Mouse (Mus musculus): ENCODE measurements around the gene Dhps. TPM values are rescaled to one million over a fixed set of nuclear protein-coding genes. Genes with fewer than 3 reads are reported as not detected.
A peak's percentile ranks its signal among the peaks of the same experiment; 100 is the strongest.

Dhps gene
- polyA plus RNA-seq, 1 experiment from 2014 or later, result 67.2 TPM

- no peak for DNase-seq (ENCODE audit: extremely low spot score, low spot score)
- peaks cover 43% of the 10 kb centered on the region for H3K4me1 ChIP-seq
- H3K27ac ChIP-seq, result peak overlapping the region; percentile 99
- H3K4me3 ChIP-seq, result peak overlapping the region; percentile 87
- WGBS, result 1% methylated on average over 15 of the region's 15 CpGs
- no peaks in the 10 kb centered on the region for H3K27me3 ChIP-seq (ENCODE audit: poor library complexity, severe bottlenecking)
- H3K9me3 ChIP-seq, result no peaks in the 10 kb centered on the region
- peaks cover 54% of the 10 kb centered on the region for H3K36me3 ChIP-seq (replicated peaks)
Measured at GRCm38 (mm10) chr8:85035728-85036310, 35.7 kb upstream of the Dhps start.

GRCm38 (mm10) chr8:85036381-85036717 lies 35.2 kb upstream of the Dhps start:
- H3K4me3 ChIP-seq, result peak overlapping the region; percentile 87
- peak overlapping the region; percentile 99 for H3K27ac ChIP-seq
- peaks cover 43% of the 10 kb centered on the region for H3K4me1 ChIP-seq
- no peak for DNase-seq (ENCODE audit: extremely low spot score, low spot score)
- no peaks in the 10 kb centered on the region for H3K27me3 ChIP-seq (ENCODE audit: poor library complexity, severe bottlenecking)
- H3K36me3 ChIP-seq (replicated peaks), result peaks cover 55% of the 10 kb centered on the region
- no peaks in the 10 kb centered on the region for H3K9me3 ChIP-seq
- WGBS, result 0% methylated on average over 9 of the region's 9 CpGs

- Histone ChIP-seq H3K36me3 (replicated peaks) (peaks cover 55% of the 10 kb centered on the region), H3K9me3 (no peaks in the 10 kb centered on the region), H3K4me3 (peak within 1 kb of the TSS; percentile 87), H3K4me1 (peaks cover 43% of the 10 kb centered on the region), H3K27me3 (ENCODE audit: poor library complexity, severe bottlenecking) (no peaks in the 10 kb centered on the region), H3K27ac (peak within 1 kb of the TSS; percentile 99)
- peak; percentile 88 for DNase-seq (ENCODE audit: extremely low spot score, low spot score)
- WGBS, result under 1% methylated on average over 59 of the region's 59 CpGs
Measured at GRCm38 (mm10) chr8:85036718-85037365, 34.7 kb upstream of the Dhps start, which contains the start of gene Tnpo2. Tnpo2 (plus strand) TSS chr8:85036915.

GRCm38 (mm10) chr8:85037366-85037680 lies 34.2 kb upstream of the Dhps start:
- Histone ChIP-seq H3K9me3 (no peaks in the 10 kb centered on the region), H3K27me3 (ENCODE audit: poor library complexity, severe bottlenecking) (no peaks in the 10 kb centered on the region), H3K4me1 (peaks cover 43% of the 10 kb centered on the region), H3K36me3 (replicated peaks) (peaks cover 55% of the 10 kb centered on the region), H3K4me3 (peak overlapping the region; percentile 87), H3K27ac (peak overlapping the region; percentile 99)
- WGBS, result under 1% methylated on average over 14 of the region's 14 CpGs
- no peak for DNase-seq (ENCODE audit: extremely low spot score, low spot score)

GRCm38 (mm10) chr8:85037681-85038531 lies 33.7 kb upstream of the Dhps start:
- Histone ChIP-seq H3K9me3 (no peaks in the 10 kb centered on the region), H3K4me3 (peak overlapping the region; percentile 87), H3K4me1 (peaks cover 43% of the 10 kb centered on the region), H3K27ac (peak overlapping the region; percentile 99), H3K36me3 (replicated peaks) (peaks cover 55% of the 10 kb centered on the region), H3K27me3 (ENCODE audit: poor library complexity, severe bottlenecking) (no peaks in the 10 kb centered on the region)
- under 1% methylated on average over 57 of the region's 57 CpGs for WGBS
- DNase-seq (ENCODE audit: extremely low spot score, low spot score), result peak; percentile 53

GRCm38 (mm10) chr8:85043619-85044018 lies 27.9 kb upstream of the Dhps start:
- DNase-seq (ENCODE audit: extremely low spot score, low spot score), result no peak
- Histone ChIP-seq H3K27ac (no peak overlapping the region), H3K9me3 (no peaks in the 10 kb centered on the region), H3K36me3 (replicated peaks) (peaks cover 97% of the 10 kb centered on the region), H3K4me3 (no peak overlapping the region), H3K4me1 (peaks cover 14% of the 10 kb centered on the region), H3K27me3 (ENCODE audit: poor library complexity, severe bottlenecking) (no peaks in the 10 kb centered on the region)
- WGBS, result 93% methylated on average over 6 of the region's 6 CpGs

- no peaks in the 10 kb centered on the region for H3K27me3 ChIP-seq (ENCODE audit: poor library complexity, severe bottlenecking)
- peaks cover 60% of the 10 kb centered on the region for H3K36me3 ChIP-seq (replicated peaks)
- H3K4me1 ChIP-seq, result peaks cover 17% of the 10 kb centered on the region
- no peaks in the 10 kb centered on the region for H3K9me3 ChIP-seq
- DNase-seq (ENCODE audit: extremely low spot score, low spot score), result no peak
- H3K4me3 ChIP-seq, result no peak overlapping the region
- WGBS, result 90% methylated on average over 7 of the region's 7 CpGs
- no peak overlapping the region for H3K27ac ChIP-seq
Measured at GRCm38 (mm10) chr8:85057367-85057766, 14.2 kb upstream of the Dhps start.

GRCm38 (mm10) chr8:85059879-85060616 lies 11.5 kb upstream of the Dhps start, which contains the start of gene Fbxw9:
Fbxw9 (plus strand) TSS chr8:85060055.
- 1% methylated on average over 53 of the region's 53 CpGs for WGBS
- DNase-seq (ENCODE audit: extremely low spot score, low spot score), result peak; percentile 92
- no peaks in the 10 kb centered on the region for H3K9me3 ChIP-seq
- H3K27ac ChIP-seq, result peak within 1 kb of the TSS; percentile 76
- H3K27me3 ChIP-seq (ENCODE audit: poor library complexity, severe bottlenecking), result no peaks in the 10 kb centered on the region
- peak within 1 kb of the TSS; percentile 69 for H3K4me3 ChIP-seq
- H3K4me1 ChIP-seq, result peaks cover 17% of the 10 kb centered on the region
- peaks cover 47% of the 10 kb centered on the region for H3K36me3 ChIP-seq (replicated peaks)

GRCm38 (mm10) chr8:85062603-85063002 lies 9.0 kb upstream of the Dhps start:
- H3K9me3 ChIP-seq, result no peaks in the 10 kb centered on the region
- WGBS, result 96% methylated on average over 4 of the region's 4 CpGs
- peaks cover 44% of the 10 kb centered on the region for H3K36me3 ChIP-seq (replicated peaks)
- no peak for DNase-seq (ENCODE audit: extremely low spot score, low spot score)
- no peak overlapping the region for H3K27ac ChIP-seq
- peaks cover 17% of the 10 kb centered on the region for H3K4me1 ChIP-seq
- no peaks in the 10 kb centered on the region for H3K27me3 ChIP-seq (ENCODE audit: poor library complexity, severe bottlenecking)
- no peak overlapping the region for H3K4me3 ChIP-seq

GRCm38 (mm10) chr8:85065213-85065612 lies 6.3 kb upstream of the Dhps start:
- Histone ChIP-seq H3K4me1 (peaks cover 17% of the 10 kb centered on the region), H3K27me3 (ENCODE audit: poor library complexity, severe bottlenecking) (no peaks in the 10 kb centered on the region), H3K4me3 (no peak overlapping the region), H3K36me3 (replicated peaks) (peaks cover 45% of the 10 kb centered on the region), H3K27ac (no peak overlapping the region), H3K9me3 (no peaks in the 10 kb centered on the region)
- WGBS, result 48% methylated on average over 2 of the region's 2 CpGs
- DNase-seq (ENCODE audit: extremely low spot score, low spot score), result no peak

GRCm38 (mm10) chr8:85067155-85067554 lies 4.4 kb upstream of the Dhps start:
- no peak for DNase-seq (ENCODE audit: extremely low spot score, low spot score)
- Histone ChIP-seq H3K27ac (no peak overlapping the region), H3K27me3 (ENCODE audit: poor library complexity, severe bottlenecking) (no peaks in the 10 kb centered on the region), H3K4me1 (peaks cover 11% of the 10 kb centered on the region), H3K9me3 (no peaks in the 10 kb centered on the region), H3K4me3 (no peak overlapping the region), H3K36me3 (replicated peaks) (peaks cover 45% of the 10 kb centered on the region)
- 96% methylated on average over 2 of the region's 2 CpGs for WGBS

GRCm38 (mm10) chr8:85067982-85068381 lies 3.6 kb upstream of the Dhps start, which contains the start of gene Gm5741:
Gm5741 (minus strand) TSS chr8:85067982.
- H3K27ac ChIP-seq, result no peak within 1 kb of the TSS
- H3K36me3 ChIP-seq (replicated peaks), result peaks cover 39% of the 10 kb centered on the region

More at GRCm38 (mm10) chr8:85067982-85068381, 3.6 kb upstream of the Dhps start, which contains the start of gene Gm5741:
- Histone ChIP-seq H3K4me1 (peaks cover 19% of the 10 kb centered on the region), H3K9me3 (no peaks in the 10 kb centered on the region), H3K4me3 (no peak within 1 kb of the TSS), H3K27me3 (ENCODE audit: poor library complexity, severe bottlenecking) (no peaks in the 10 kb centered on the region)
- no peak for DNase-seq (ENCODE audit: extremely low spot score, low spot score)
